Mouse (Mus musculus): ENCODE results near the gene Pmm1. TPM values are rescaled to one million over a fixed set of nuclear protein-coding genes. Genes with fewer than 3 reads are reported as not detected.

Pmm1 gene
- polyA plus RNA-seq (2012; rRNA removed; ENCODE audit: low replicate concordance) = 108 and 121 TPM in 2 replicates

DNA sequence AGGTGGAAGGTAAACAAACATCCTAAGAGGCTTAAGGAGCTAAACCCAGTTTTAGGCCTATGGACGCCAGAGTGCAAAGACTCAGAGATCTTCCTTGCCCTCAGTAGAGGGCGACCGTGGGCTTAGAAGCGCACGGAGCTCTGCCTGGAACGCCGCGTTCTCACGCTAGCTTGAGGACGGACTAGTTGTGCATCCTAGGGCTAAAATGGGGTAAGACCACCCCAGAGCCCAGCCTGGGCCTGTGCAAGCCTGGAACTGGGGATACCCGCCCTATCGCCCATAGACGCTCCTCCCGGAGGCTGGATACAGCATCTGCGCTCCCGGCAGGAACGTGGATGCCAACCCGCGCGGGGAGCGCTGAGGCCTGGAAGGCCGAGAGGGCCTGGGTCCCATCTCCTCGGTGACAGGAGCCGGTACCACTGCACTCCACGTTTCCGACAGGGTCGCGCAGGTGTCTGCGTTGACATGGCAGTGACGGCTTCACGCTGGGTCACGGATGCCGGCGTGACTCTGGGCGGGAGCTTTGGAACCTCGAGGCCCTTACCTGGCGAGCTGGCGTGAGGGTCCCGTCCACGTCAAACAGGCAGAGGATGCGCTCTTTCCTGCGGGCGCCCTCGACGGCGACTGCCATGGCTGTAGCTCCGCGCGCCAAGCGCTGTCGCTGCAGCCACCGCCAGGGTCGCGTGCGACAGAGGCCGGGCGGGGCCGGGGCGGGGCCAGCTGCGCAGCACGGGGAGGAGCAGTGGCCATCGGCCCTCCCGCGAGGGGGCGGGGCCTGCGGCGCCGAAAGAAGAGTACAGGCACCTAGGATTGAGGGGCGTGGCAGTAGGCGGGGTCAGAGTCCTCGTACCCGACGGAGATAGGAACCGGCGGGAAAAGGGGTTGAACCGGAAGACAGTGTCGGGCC lies at the start of gene Pmm1:
TSS of gene Pmm1 (minus strand) at position 760 of the 907 bp plus-strand sequence.

DNA sequence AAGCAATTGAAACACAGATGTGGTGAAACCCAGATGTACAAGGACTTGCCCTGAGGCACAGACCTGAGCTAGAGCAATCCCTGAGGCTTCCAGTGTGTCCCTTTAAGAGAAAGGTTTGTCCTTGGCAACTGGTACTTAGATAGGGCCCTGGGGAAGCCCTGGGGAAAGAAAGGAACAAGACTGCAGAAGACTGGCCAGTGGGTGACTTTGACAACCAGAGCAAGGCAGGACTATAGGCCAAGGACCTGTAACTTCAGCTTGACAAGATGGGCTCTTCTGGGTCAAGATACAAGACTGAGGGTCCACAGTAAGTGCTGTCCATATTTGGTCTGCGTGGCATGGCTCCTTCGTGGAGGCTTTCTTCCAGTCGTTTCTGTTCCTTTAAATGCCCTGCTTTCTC lies 26.9 kb upstream of the Pmm1 start, which contains the start of gene Xrcc6:
TSS of gene Xrcc6 (plus strand) at position 190 of the 400 bp plus-strand sequence.

DNA sequence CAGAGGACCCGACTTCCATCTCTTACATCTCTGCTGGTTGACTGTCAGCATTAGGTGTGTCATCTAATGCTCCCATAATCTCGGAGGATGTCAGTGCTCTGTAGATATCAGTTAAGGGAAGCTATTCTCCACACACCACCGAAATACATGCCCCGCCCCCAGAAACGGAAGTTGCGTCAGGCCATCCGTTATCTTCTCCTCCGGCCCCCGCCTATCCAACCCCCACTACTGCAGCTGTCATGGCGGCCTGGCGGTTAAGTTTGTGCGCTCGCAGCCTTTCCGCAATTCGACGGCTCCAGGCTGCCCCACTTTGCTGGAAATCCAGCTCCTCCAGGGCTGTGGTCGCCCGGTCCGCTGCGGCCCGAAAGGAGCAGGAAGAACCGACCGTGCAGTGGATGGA lies 19.6 kb upstream of the Pmm1 start, which contains the start of gene 1700029P11Rik:
TSS of gene 1700029P11Rik (plus strand) at position 220 of the 400 bp plus-strand sequence.

DNA sequence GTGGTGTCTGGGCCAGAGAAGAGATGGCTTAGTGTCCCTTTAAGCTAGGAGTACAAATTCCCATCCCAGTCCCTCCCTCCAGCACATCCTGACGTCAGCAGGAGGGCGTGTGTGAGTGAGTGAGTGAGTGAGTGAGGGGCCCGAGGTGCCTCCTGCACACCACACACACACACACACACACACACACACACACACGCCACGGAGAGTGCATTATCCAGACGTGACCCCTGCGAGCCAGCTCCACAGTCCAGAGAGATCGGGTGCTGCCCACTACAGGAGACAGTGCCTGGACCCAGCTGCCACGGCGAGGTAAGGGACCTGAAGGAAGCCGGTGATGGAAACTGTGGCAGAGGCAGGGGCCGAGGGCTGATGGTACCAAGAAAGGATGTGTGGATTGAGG lies 24.1 kb downstream of the Pmm1 start, which contains the start of gene Csdc2:
TSS of gene Csdc2 (plus strand) at position 81 of the 400 bp plus-strand sequence.

DNA sequence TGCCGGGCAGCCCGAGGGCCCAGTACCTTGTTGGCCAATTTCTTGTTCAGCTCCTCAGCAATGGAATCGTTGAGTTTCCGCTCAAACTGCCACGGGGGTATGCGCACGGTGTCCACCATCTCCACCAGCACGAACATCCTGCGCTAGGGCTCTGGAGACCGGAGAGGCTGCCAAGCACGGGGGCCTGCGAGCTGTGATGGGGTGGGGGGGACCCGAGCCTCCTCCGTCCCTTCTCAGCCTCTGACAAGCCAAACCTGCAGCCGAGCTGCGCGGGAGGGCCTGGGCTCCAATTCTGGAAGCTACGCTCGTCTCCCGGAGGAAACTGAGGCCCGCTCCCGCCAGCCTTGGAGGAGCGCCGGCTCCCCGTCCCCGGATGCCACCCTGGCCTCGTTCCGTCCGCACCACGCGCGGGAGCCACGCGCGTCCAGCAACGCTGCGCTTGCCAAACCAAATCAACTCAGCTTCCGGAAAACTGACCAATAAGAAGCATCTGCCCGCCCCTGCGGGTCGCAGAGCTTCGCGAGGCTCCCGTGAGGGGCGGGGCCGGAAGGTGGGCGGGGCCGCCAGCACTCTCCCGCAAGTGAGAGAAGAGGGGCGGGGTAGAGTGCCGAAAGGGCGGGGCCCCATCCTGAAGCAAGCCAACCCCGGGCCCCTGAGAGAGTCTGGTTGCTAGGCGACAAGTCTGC lies 34.8 kb downstream of the Pmm1 start, which contains the start of gene Polr3h:
TSS of gene Polr3h (minus strand) at position 481 of the 686 bp plus-strand sequence.

Other genes with a start within 250 kb of the Pmm1 start
- 33.6 and 43.6 TPM in 2 replicates for gene Zc3h7b, start 215.9 kb downstream of the Pmm1 start, polyA plus RNA-seq (2012; rRNA removed; ENCODE audit: low replicate concordance)
- 27.1 TPM in 2 replicates for gene Rangap1, start 215.4 kb downstream of the Pmm1 start, polyA plus RNA-seq (2012; rRNA removed; ENCODE audit: low replicate concordance)
- 44.7 and 88.0 TPM in 2 replicates for gene Tef, start 158.5 kb downstream of the Pmm1 start, polyA plus RNA-seq (2012; rRNA removed; ENCODE audit: low replicate concordance)
- gene Tob2, start 102.1 kb downstream of the Pmm1 start, polyA plus RNA-seq (2012; rRNA removed; ENCODE audit: low replicate concordance) = 40.9 and 55.8 TPM in 2 replicates
- gene Phf5a, start 89.0 kb downstream of the Pmm1 start, polyA plus RNA-seq (2012; rRNA removed; ENCODE audit: low replicate concordance) = 22.5 and 46.1 TPM in 2 replicates
- gene Aco2, start 88.6 kb downstream of the Pmm1 start, polyA plus RNA-seq (2012; rRNA removed; ENCODE audit: low replicate concordance) = 435 and 1,022 TPM in 2 replicates
- 11.1 and 17.7 TPM in 2 replicates for gene Polr3h, start 34.7 kb downstream of the Pmm1 start, polyA plus RNA-seq (2012; rRNA removed; ENCODE audit: low replicate concordance)
- 5.1 and 6.6 TPM in 2 replicates for gene Csdc2, start 24.2 kb downstream of the Pmm1 start, polyA plus RNA-seq (2012; rRNA removed; ENCODE audit: low replicate concordance)
- gene 1700029P11Rik, start 19.6 kb upstream of the Pmm1 start, polyA plus RNA-seq (2012; rRNA removed; ENCODE audit: low replicate concordance) = not detected in 2 replicates
- gene Xrcc6, start 26.9 kb upstream of the Pmm1 start, polyA plus RNA-seq (2012; rRNA removed; ENCODE audit: low replicate concordance) = 17.4 and 31.6 TPM in 2 replicates
- gene Desi1, start 72.9 kb upstream of the Pmm1 start, polyA plus RNA-seq (2012; rRNA removed; ENCODE audit: low replicate concordance) = 37.3 and 44.9 TPM in 2 replicates
- gene Snu13, start 86.7 kb upstream of the Pmm1 start, polyA plus RNA-seq (2012; rRNA removed; ENCODE audit: low replicate concordance) = 53.7 and 64.9 TPM in 2 replicates
- not detected in 2 replicates for gene 4930407I10Rik, start 98.2 kb upstream of the Pmm1 start, polyA plus RNA-seq (2012; rRNA removed; ENCODE audit: low replicate concordance)
- 0.04 TPM in 1 of 2 replicates, not detected in the other for gene Mei1, start 109.1 kb upstream of the Pmm1 start, polyA plus RNA-seq (2012; rRNA removed; ENCODE audit: low replicate concordance)
- 10.5 and 12.5 TPM in 2 replicates for gene Ccdc134, start 167.0 kb upstream of the Pmm1 start, polyA plus RNA-seq (2012; rRNA removed; ENCODE audit: low replicate concordance)
- gene Srebf2, start 186.3 kb upstream of the Pmm1 start, polyA plus RNA-seq (2012; rRNA removed; ENCODE audit: low replicate concordance) = 145 and 311 TPM in 2 replicates